Mouse (Mus musculus) heart, adult 2 months (tissue): ENCODE results near the gene Vmn2r40. TPM values are rescaled to one million over a fixed set of nuclear protein-coding genes. Genes with fewer than 3 reads are reported as not detected.
"Not testable (repeated sequence)": the region's sequence is repeated elsewhere in the genome, so short reads cannot be mapped to it uniquely, and the experiment has no call there.

Experiments used
- DNase-seq, 2 experiments: peaks; one replicate each; pipeline ENCODE4 v3.0.0; 2021
- H3K27ac ChIP-seq: fragments of 200-600 bp; 2 replicates; pipeline ENCODE4 v1.8.1; 2022
- H3K27me3 ChIP-seq: fragments of 200-500 bp; 2 replicates; pipeline ENCODE4 v1.6.1; 2012; ENCODE audit warnings: mild to moderate bottlenecking, low read length, inconsistent platforms, mixed read lengths; ENCODE audit not compliant: control insufficient read depth, insufficient read depth
- H3K36me3 ChIP-seq: fragments of 200-500 bp; 2 replicates; pipeline ENCODE4 v1.6.1; 2012; ENCODE audit warnings: low read length, inconsistent platforms; ENCODE audit not compliant: control insufficient read depth, insufficient read depth
- H3K4me1 ChIP-seq: fragments of 200-500 bp; 2 replicates; pipeline ENCODE4 v1.6.1; 2011; ENCODE audit warnings: low read length; ENCODE audit not compliant: control insufficient read depth, insufficient read depth
- H3K4me3 ChIP-seq: fragments of 200-600 bp; 2 replicates; pipeline ENCODE4 v1.8.1; 2022
- H3K79me2 ChIP-seq: fragments of 200-500 bp; replicated peaks from 2 replicates; pipeline ENCODE4 v1.6.1; 2012; ENCODE audit warnings: mild to moderate bottlenecking, inconsistent platforms, low read length, moderate library complexity, mixed read lengths; ENCODE audit not compliant: control insufficient read depth, insufficient read depth
- H3K9ac ChIP-seq: fragments of 200-500 bp; 2 replicates; pipeline ENCODE4 v1.6.1; 2012; ENCODE audit warnings: low read depth, mild to moderate bottlenecking, control low read depth, inconsistent platforms, low read length, mixed read lengths
- WGBS: fragments of 180-500 bp; shearing (Covaris S2); methylation state at CpG from one replicate; pipeline ENCODE4 v1.1.7; 2018; 5-methylcytosine and 5-hydroxymethylcytosine counted together
- intact Hi-C: fragments of 180-260 bp; cut with DNase I; formaldehyde crosslinking; loops from one replicate; pipeline ENCODE4 v1.15.1; 2025
- long read RNA-seq: library from polyadenylated mRNA; stranded (forward); transcript quantifications from one replicate; pipeline ENCODE4 v2.0.0, GENCODE M21; 2021
- polyA plus RNA-seq: library from polyadenylated mRNA; depleted of rRNA; stranded (reverse); fragments of >200 nt; gene quantifications from 2 replicates; pipeline ENCODE4 v1.2.3, GENCODE M21; 2012; rRNA removed
- total RNA-seq, 2 experiments: library from RNA; stranded (reverse); gene quantifications; 2 replicates each; pipeline ENCODE4 v1.2.3; 2021

Gene Vmn2r40
- total RNA-seq: not detected
- polyA plus RNA-seq: not detected in 2 replicates
- long read RNA-seq: 0 reads

GRCm38 (mm10) chr7:8931335-8931734 lies at the start of gene Vmn2r40:
TSS of gene Vmn2r40 (minus strand) at chr7:8931435.
- H3K79me2 ChIP-seq, H3K4me1 ChIP-seq, H3K36me3 ChIP-seq, DNase-seq, H3K27ac ChIP-seq, H3K27me3 ChIP-seq, H3K9ac ChIP-seq, H3K4me3 ChIP-seq, intact Hi-C loops: not testable (repeated sequence)
- WGBS: no CpG with 5 or more reads among the region's 1 CpGs

Other genes with a start within 250 kb of the Vmn2r40 start
- not detected for gene Vmn2r39, start 99.4 kb upstream of the Vmn2r40 start, total RNA-seq
- not detected in 2 replicates for gene Vmn2r39, start 99.4 kb upstream of the Vmn2r40 start, polyA plus RNA-seq
- not detected for gene Vmn2r38, start 166.4 kb upstream of the Vmn2r40 start, total RNA-seq
- not detected in 2 replicates for gene Vmn2r38, start 166.4 kb upstream of the Vmn2r40 start, polyA plus RNA-seq